Mouse (Mus musculus) kidney, postnatal 25 days (tissue): ENCODE measurements around the gene Ces1c.
A peak's percentile ranks its signal among the peaks of the same experiment; 100 is the strongest.

ENCODE experiments used
- DNase-seq, 2 experiments: peaks; one replicate each; pipeline ENCODE4 v3.0.0; 2021; ENCODE audit warnings: mixed read lengths in 2 of 2

Gene Ces1c

DNA sequence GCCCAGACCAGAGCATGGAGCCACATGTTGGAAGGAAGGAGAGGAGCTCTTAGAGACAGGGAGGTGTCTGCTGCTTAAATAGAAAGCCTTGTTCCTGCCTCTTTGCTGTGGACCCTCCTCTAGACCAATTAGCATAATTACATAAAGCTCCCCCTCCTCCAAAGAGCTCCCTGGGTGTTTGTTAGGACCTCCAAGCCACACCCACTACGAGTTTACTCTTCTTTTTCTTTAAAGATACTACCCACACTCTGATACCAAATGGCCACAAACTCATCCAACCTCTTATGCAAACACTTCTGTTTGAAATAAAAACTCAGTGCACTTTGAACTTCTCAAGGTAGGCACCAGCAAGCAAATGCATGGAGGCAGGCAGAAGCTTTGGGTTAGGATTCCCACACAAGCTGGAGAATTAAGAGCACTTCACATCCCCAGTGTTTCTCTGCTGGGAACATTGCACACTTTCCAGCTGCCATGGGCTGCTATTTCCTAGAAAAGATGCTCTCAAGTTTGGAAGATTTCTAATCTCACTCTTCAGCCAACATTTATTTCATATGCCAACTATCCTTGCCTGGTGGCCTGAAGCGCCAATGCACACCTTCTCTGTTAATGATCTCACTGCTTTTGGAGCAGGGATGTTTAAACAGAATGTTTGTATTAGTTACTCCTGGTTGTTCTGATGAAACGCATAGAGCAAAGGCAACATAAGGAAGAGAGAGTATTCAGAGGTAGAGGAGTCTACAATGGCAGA lies at the start of gene Ces1c:
Gene Ces1c, minus strand, starts transcription at position 51 of the 748 bp plus-strand sequence.
- no peak for DNase-seq

DNA sequence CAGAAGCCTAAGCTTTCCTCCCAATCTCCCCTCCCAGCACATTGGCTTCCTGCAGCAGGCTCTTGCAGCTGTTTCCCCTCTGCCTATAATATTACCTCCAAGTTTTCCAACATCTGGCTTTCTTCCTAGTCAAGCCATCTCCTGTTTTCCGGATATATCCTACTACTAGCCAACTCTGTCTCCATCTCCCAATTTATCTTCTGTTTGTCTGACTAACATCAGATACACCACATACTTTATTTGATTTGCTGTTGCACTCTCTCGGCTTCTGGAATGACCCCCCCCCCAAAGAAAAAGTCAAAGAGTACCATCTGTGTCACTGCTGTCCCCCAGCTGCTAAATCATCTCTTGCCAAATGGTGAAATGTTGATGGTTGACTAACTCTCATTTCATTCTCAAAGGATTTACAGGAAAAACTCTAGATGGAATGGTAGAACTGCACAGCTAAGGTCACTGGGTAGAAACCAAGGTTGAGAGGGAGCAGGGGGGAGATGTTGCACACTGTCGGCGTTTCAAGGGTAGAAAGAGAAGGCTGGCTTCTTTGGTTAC lies 49.6 kb upstream of the Ces1c start:
- DNase-seq, result no peak

DNA sequence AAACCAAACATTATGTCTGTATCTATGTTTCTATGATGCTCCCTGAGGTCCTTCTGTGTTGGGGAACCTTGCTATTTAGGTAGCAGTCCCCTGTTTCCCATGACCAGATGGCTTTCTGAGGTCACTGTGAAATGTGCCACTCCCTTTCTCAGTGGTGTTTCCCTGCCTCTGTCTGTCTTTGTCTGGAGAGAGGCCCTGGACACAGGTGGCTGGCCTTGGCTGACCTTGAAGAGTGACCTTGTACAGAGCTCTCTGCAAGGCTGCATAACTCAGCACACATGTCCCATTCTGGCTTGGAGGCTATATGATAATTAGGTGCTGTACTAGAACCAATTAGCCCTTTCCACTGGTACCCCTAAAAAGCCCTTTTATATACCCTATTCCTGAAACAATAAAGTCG lies 45.5 kb upstream of the Ces1c start:
- DNase-seq, result peak; percentile 3 to 40

DNA sequence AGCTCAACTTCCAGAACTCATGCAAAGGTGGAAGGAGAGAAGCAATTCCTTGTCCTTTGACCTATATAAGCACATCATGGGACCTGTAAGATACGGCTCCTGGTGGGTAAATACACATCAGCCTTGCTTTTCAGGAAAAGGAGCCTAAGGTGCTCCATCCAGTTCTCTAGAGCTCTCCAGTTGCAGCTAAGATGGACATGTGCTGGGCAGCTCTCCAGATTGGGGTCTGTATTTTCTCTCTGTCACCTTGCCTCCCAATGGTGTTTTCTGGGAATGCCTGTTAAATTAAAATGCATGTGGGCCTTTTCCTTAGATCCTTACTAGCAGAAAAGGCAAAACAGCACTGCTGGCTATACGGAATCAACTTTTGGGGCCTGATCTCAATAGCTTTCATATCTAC lies 43.5 kb upstream of the Ces1c start:
- no peak for DNase-seq

DNA sequence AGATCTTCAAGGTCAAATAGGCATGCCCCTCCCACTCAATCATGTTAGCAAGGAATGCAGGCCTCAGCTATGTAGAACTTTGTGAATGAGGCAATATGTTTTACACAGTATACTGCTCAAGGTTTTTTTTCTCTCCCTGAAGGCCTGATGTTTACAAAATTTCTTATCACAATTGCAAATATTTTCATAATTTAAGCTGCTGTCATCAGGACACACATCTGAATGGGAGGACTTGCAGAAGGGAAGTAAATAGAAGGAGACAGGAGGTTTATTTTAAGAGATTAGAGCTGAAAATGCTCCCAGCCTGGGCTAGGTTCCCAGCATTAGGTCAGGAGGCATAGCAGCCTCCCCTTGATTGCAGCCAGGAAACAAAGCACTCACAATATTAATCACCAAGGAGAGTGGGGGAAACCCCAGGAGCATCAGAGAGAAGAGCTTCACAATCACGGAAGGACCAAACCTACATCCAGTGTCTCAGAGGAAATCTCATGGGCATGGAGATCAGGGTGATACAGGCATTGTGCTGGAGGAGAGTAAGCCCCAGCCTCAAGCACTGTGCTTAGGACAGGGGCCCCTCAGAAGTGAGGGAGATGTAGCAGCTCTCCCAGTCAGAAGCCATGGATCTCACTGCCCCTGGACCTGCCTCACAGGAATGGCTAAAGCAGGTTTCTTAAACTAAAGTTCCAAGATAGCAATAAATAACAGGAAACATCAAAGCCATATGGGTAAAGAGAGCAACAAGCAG lies 40.9 kb upstream of the Ces1c start:
- no peak for DNase-seq

DNA sequence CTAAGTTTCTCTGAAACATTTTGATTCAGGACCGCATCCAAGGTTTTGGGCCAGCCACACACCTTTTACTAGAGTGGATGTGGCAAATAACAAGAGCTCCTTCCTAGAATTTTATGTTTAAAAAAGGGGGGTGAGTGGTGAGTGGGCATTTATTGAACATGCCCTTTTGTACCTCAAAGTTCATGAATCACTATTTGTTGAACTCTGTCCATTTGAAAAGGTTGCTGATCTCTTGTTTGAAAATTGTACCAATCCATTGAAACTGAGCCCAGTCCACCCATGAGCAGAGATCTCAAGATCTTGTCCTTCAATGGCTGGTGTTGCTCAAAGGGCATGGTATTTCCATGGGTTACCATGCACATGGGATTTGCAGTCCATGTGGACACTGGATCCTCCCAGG lies 32.3 kb upstream of the Ces1c start:
- no peak for DNase-seq

DNA sequence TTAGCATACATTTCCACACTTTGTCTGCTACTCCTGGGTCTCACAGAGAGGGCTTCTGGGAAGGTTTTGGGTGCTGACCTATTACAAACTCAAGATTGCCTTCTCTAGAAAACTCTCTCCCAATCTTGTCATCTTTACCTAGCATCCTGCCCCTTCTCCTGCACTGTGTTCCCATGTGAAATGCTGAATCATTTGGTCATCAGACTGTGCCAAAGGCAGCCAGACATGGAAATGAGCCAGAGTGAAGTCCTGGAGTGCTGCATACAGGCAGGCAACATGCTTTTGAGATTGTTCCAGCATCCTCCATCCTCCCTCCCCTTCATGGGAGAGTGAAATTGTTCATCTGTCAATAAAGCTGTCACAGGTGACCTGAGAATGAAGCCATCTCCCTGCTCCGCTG lies 20.3 kb upstream of the Ces1c start:
- DNase-seq, result no peak

DNA sequence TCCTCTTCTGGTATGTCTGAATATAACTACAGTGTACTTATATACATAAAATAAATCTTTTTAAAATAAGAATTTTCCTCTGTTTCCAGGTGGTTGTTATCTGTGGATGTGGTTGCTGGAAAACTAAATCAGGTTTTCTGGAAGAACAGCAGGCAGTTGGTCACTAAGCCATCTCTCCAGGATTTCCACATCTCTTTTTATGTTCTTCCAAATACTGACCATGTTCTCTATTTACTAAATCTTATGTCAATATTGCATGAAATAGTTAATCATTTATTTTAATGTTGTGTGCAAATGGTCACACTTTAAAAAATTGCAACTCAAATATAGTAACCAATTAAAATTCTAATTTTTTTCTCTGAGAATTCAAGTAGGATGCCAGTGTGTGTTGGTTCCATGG lies 16.2 kb upstream of the Ces1c start:
- DNase-seq, result no peak

DNA sequence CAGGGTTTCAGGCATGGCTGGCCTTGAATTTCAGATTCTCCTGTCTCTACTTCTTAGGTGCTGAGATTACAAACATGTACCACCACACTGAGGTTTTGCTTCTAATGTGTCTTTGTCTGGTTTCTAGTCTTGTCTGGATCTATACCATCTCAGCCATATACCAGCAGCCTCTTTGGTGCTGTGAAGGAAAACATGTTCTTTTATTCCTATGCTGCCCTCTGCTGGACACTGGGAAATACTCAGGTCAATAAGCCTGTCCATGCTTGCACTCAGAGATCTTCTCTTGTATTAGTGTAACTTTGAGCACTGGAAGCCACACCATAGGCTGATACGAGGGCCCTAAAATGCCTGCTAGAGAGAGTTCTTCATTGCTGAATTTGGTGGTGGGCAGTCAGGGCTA lies 9.6 kb upstream of the Ces1c start:
- peak; percentile 45 to 69 for DNase-seq

DNA sequence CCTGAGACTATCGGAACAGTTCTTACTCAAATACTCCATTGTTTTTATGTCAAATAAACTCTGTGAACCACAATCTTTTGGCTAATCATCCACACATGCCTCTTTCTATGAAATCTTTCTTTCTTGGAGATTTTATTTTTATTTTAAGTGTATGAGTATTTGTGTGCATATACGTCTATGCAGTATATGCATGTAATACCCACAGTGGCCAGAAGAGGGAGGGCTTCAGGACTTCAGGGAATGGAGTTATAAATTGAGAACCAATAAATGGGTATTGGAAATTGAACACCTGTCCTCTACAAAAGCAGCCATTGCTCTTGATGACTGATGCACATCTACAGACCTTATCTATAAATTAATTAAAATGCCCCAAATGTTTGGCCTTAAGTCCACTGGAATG lies 1.1 kb upstream of the Ces1c start:
- peak in 1 of 2 experiments; percentile 2 for DNase-seq

DNA sequence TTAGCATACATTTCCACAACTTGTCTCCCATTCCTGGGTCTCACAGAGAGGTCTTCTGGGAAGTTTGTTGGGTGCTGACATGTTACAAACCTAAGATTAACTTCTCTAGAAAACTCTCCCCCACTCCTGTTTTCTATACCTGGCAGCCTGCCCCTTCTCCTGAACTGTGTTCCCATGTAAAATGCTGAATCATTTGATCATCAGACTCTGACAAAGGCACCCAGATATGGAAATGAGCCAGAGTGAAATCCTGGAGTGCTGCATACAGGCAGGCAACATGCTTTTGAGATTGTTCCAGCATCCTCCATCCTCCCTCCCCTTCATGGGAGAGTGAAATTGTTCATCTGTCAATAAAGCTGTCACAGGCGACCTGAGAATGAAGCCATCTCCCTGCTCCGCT lies 4.6 kb downstream of the Ces1c start:
- DNase-seq, result peak; percentile 29 to 37

DNA sequence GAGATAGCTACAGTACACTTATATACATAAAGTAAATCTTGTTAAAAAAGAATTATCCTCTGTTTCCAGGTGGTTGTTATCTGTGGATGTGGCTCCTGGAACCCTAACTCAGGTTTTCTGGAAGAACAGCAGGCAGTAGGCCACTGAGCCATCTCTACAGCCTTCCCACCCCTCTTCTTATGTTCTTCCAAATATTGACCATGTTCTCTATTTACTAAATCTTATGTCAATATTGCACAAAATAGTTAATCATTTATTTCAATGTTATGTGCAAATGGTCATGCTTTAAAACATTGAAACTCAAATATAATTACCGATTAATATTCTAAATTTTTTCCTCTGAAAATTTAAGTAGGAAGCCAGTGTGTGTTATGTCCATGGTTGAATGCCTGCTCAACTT lies 9.1 kb downstream of the Ces1c start:
- no peak for DNase-seq

DNA sequence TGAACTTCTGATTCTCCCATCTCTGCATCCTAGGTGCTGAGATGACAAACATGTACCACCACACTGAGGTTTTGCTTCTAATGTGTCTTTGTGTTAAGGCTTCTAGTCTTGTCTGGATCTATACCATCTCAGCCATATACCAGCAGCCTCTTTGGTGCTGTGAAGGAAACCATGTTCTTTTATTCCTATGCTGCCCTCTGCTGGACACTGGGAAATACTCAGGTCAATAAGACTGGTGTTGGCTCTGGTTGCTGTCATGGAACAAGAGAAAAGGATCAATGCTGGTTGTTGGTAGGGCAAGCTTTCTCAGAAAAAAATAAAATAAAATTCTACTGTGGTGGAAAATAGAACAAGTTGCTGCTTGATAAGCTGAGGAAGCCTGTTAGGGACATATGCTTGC lies 35.7 kb downstream of the Ces1c start:
- peak in 1 of 2 experiments; percentile 54 for DNase-seq

DNA sequence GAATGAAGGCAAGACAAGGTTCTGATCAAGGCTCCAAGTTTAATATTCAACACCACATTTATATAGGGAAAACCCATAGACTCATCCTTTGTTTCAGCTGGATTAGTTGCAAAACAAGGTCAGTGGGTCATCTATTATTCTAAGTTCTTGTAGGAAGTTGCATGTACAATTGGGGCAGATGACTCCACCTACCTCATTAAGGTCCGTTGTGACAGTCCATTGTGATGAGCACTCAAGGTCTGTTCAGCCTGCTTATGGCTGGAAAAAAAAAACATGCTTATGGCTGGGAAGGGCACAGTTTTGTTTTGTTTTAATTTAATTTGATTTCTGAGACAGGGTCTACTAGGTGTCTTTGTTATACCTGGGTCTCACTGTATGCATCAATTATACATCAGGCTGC lies 39.8 kb downstream of the Ces1c start:
- no peak for DNase-seq

DNA sequence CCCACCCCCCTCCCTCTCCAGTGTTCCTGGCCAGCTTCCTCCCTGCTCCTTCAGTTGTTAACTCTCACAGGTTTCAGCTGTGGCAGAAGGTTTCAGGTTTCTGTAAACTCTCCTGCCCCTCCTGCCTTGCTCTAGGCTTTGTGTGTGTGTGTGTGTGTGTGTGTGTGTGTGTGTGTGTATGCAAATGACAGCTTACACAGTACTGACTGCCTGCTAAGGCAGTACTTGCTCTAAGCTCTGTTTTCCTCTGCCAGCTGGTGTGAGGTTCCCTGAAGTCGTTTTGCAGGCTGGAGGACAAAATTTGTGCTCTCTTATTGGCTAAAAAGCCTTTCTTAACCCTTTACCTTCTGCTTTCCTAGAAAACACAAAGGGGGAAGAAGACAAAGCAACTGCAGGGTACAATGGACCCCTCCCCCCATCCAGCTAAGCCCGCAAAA lies 42.4 kb downstream of the Ces1c start:
- no peak for DNase-seq

DNA sequence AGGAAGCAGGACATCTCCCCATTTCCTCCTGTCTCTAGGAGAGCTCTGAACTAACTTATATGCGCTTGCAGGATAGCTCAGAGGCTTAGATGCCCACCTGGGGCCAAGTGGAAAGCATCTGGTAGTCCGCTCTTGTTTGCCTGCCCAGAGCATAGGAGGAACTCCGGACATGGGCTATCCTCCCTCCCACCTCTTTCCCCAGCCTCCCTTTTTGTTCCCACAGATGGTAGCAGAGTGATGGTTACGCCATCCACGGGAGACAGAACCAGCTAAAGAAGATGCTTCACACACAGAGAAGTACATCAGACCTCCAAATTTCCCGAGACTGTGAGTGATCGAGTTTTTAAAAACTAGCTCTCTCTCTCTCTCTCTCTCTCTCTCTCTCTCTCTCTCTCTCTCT lies 42.9 kb downstream of the Ces1c start:
- no peak for DNase-seq

DNA sequence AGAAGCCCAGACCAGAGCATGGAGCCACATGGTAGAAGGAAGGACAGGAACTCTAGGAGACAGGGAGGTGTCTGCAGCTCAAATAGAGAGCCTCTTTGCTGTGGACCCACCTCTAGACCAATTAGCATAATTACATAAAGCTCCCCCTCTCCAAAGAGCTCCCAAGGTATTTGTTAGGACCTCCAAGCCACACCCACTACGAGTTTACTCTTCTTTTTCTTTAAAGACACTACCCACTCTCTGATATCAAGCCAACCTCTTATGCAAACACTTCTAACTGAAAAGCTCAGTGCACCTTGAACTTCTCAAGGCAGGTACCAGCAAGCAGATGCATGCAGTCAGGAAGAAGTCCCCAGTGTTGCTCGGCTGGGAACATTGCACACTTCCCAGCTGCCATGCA lies 51.2 kb downstream of the Ces1c start, which contains the start of gene Ces1b:
Gene Ces1b, minus strand, starts transcription at position 131 of the 400 bp plus-strand sequence.
- no peak for DNase-seq

DNA sequence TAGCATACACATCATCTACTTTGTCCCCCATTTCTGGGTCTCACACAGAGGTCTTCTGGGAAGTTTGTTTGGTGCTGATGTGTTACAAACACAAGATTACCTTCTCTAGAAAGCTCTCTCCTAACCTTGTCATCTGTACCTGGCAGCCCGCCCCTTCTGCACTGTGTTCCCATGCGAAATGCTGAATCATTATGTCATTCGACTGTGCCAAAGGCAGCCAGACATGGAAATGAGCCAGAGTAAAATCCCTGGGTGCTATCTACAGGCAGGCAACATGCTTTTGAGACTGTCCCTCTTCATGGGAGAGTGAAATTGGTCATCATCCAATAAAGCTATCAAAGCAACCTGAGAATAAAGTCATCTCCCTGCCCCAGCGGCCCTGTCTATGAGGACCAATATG lies 55.8 kb downstream of the Ces1c start:
- DNase-seq, result peak in 1 of 2 experiments; percentile 2

DNA sequence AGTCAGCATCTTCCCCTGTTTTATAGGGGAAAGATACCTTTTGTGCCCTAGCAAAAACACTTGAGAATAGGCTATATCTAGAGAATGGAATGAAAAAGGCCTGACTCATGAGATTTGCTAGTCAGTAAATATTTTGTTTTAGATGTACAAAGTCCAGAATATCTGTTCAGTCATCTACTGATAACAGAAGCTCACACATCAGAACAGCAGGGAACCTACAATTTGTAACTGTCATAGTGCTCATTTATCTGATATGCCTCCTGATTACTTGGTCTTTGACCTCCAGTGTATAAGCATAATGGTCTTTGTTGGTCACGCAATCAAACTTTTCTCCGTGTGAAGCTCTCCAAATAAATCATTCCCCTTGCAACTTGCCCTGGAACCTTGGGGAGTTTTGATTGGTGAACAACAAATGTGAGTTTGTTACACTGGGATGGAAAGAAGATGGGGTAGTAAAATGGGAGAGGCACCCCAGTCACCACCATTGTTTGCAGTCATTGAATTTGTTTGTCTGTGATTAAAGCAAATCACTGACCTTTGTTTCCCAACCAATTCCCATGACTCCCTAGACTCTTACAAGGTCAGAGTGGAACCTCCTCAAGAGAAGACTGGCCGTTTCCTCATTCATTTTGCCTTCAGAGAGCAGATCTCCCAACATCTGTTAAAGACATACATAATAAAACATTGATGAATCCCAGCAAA lies 67.5 kb downstream of the Ces1c start:
- DNase-seq, result no peak

DNA sequence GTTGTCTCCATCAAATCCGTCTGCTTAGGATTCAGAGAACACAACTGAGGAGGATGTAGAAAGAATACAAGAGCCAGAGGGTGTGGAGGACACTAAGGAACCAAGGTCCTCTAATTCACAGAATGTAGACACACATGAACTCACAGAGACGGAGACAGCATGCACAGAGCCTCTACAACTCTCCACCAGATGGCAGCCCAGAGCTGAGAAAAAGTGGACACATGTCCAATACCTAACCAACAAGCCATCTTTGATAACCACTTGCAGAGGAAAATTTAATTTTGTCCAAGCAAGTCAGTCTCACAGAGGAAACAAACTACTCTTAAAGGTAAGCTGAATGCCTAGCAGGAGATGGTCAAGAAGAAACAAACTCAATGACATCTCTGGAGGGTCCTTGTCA lies 71.9 kb downstream of the Ces1c start:
- peak; percentile 42 to 76 for DNase-seq

DNA sequence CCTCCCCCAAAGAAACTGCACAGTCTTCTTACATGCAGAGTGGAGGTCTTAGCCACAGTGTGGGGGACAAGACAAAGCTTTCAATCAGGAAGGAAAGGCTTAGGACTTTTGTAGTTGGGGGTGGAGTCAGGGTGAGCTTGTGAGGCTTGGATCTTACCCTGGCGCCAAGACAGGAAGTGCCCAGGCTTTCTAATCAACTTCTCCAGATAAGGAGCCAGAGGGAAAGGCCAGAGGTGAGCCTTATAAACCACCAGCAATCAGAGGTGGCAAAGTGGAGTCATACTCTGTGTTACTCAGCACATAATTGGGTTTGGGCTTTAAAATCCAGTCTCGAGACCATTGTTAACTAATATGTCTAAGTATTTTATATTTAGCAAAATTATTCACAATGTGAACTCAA lies 75.8 kb downstream of the Ces1c start:
- DNase-seq, result no peak
